Mouse (Mus musculus): Measurements from ENCODE around the gene AY358078.

- TF ChIP-seq USF1 (IDR thresholded peaks at IDR 0.05; ENCODE audit: low read depth) (no peak), CEBPB (IDR thresholded peaks at IDR 0.05; ENCODE audit: insufficient read depth, poor library complexity, severe bottlenecking) (no peak), POLR2A (IDR thresholded peaks at IDR 0.05; ENCODE audit: insufficient read length, low read depth) (no peak), E2F4 (IDR thresholded peaks at IDR 0.05; ENCODE audit: insufficient read depth) (no peak), MYOG (IDR thresholded peaks at IDR 0.05; ENCODE audit: control insufficient read depth in 1 of 3, insufficient read depth in 1 of 3, insufficient read length in 2 of 3, low read depth in 2 of 3) (no peak), MYOD1 (IDR thresholded peaks at IDR 0.05; ENCODE audit: control insufficient read depth in 1 of 3, insufficient read length in 2 of 3, low read depth in 2 of 3) (no peak), MAX (IDR thresholded peaks at IDR 0.05; ENCODE audit: low read depth) (no peak), TCF3 (IDR thresholded peaks at IDR 0.05; ENCODE audit: insufficient read length, low read depth) (no peak), SRF (IDR thresholded peaks at IDR 0.05; ENCODE audit: control insufficient read depth, insufficient read length, low read depth) (no peak), TCF12 (IDR thresholded peaks at IDR 0.05; ENCODE audit: insufficient read depth, poor library complexity, severe bottlenecking) (no peak)
Measured at GRCm38 (mm10) chr14:51829188-51829587, 29.3 kb downstream of the AY358078 start.
